Mouse (Mus musculus) T-helper 17 cell (primary cell): Measurements from ENCODE around the gene Tpcn1.

Experiments used
- in situ Hi-C, 2 experiments: fragments of 300-600 bp; cut with MboI, MseI; formaldehyde crosslinking; loops; 1 replicate in 1 of 2; 2 replicates in 1 of 2; pipeline ENCODE4 v1.15.1; 2025; ENCODE audit warnings: high pct_unique_total_duplicates in 2 of 2

The Tpcn1 gene

GRCm38 (mm10) chr5:120610906-120611305 is 22.4 kb upstream of the Tpcn1 start:
- in situ Hi-C loops: no loop called here

- in situ Hi-C loops: loop anchor here in 1 of 2 experiments (5.0 kb wide), 1 partner anchor 102 kb away; no protein-coding TSS in a partner anchor
Observed at GRCm38 (mm10) chr5:120609246-120609775, 20.8 kb upstream of the Tpcn1 start.

DNA sequence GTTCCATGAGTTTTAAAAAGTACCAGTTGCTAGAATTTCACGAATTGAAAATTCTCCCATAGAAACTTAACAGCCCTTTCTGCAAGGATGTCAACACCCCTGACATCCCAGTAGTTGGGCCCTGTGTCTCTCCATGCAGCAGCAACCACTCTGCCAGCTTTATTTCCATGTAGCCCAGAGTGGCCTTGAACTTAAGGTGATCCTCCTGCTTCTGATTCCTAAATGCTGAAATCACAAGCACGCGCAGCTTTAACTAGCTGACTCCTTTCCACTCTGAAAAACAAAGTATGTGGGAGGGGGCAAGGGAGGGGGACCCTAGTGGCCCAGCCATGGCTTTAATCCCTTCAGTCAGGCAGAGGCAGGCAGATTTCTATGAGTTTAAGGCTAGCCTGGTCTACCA is 18.9 kb upstream of the Tpcn1 start:
- in situ Hi-C loops: loop anchor here in 1 of 2 experiments (5.0 kb wide), 1 partner anchor 100 kb away; no protein-coding TSS in a partner anchor

- in situ Hi-C loops: loop anchor here in 1 of 2 experiments (5.0 kb wide), 1 partner anchor 99 kb away; no protein-coding TSS in a partner anchor
Observed at GRCm38 (mm10) chr5:120606590-120607200, 18.2 kb upstream of the Tpcn1 start.

DNA sequence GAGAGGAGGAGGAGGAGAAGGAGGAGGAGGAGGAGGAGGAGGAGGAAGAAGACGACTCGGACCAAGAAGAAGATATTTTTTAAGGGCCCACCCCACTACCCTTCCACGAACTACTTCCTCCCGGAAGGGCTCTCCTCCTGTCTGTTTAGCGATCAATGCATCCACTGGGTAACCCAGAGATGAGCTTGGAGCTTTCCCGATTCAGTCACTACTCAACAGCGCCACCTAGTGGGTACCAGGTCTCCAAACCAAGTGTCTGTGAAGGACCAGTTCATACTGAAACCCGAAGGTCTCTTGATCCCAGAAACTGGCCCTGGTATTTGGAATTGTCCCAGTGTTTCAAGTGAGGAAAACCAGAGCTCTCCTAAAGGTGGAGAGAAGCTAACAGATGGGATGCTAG is 17.2 kb upstream of the Tpcn1 start:
- in situ Hi-C loops: loop anchor here in 1 of 2 experiments (5.0 kb wide), 1 partner anchor 98 kb away; no protein-coding TSS in a partner anchor

DNA sequence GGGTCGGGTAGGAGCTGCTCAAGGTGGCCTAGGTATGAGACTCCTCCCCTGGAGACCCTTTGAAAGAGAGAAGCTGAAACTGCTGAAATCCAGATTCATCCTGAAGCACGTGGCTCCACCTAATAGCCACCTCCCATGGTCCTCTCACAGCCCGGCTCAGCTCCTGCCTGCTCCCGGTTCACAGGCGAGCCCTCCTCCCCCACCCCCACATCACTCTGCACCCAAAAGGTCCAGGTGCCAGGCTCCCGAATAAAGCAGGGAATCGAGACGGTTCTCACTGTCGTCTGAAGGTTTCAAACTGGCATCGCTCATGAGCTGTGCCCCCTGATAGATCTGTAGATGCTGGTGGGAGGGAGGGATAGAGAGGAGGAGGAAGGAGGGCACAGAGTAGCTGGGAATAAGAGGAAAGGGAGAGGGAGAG is 16.8 kb upstream of the Tpcn1 start:
- in situ Hi-C loops: loop anchor here in 1 of 2 experiments (5.0 kb wide), 1 partner anchor 98 kb away; no protein-coding TSS in a partner anchor

GRCm38 (mm10) chr5:120604839-120605238 is 16.4 kb upstream of the Tpcn1 start:
- in situ Hi-C loops: loop anchor here in 1 of 2 experiments (5.0 kb wide), 1 partner anchor 98 kb away; no protein-coding TSS in a partner anchor

DNA sequence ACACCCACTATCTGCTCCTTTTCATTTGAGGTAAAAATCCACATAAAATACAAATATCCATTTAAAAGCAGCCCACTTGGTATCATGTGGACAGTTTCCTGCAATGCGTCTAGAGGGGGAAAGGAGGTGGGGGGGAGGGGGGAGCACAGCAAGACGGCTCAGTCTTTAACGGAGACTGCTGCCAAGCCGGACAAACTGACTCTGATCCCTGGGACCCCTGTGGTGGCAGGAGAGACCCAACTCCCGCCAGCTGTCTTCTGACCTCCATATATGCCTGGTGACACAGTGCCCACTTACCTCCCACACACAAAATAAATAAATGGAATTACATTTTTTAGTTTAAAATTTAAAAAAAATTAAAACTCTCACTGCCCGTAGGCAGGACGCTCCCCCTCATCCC is 15.0 kb upstream of the Tpcn1 start:
- in situ Hi-C loops: no loop called here

GRCm38 (mm10) chr5:120602210-120602609 is 13.7 kb upstream of the Tpcn1 start:
- in situ Hi-C loops: no loop called here

DNA sequence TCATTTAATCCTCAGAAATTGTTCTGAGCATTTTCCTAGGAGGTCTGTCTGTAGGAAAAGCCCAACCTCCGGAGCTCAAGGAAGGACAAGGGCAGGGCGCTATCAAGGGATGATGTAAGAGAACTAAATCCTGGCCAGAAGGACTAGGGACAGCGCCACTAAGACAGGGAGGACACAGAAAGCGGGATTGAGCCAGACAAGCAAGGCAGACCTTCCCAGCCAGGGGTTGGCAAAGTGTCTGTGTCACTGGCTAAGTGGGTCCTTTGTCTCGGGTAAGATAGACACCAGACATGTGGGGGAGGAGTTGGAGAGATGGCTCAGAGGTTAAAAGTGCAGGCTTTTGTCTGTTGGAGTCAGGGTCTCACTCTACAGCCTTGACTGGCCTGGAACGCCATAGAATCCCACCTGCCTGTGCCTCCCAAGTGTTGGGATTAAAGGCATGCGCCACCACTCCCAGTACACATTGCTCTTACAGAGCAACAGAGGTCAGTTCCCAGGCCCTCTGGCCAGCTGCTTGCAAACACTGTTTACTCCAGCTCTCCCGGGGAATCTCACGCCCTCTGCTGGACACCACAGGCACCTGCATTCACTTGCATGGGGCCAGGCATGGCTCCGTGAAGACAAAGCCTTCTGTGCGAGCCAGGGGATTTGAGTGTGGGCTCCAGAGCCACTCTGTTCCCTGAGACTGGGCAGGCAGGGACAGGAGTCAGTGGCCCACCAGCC is 12.6 kb upstream of the Tpcn1 start:
- in situ Hi-C loops: no loop called here

GRCm38 (mm10) chr5:120599625-120600024 is 11.2 kb upstream of the Tpcn1 start:
- in situ Hi-C loops: loop anchor here in 1 of 2 experiments (5.0 kb wide), 1 partner anchor 82 kb away; no protein-coding TSS in a partner anchor

DNA sequence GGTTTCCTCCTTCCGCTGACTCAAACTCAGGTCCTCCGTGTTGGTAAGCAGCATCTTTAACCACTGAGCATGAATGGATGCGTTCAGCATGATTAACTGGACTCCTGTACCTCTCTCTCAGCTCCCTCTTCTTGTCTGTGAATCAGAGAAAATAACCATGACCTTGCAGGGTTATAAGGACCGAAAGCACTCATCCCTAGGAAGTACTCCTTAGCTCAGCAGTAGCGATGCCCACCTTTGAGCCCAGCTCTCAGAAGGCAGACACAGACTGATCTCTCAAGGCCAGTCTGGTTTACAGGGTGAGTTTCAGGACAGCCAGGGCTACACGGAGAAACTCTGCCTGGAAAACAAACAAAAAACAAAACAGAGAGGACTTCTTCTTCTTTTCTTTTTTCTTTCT is 6.0 kb upstream of the Tpcn1 start:
- in situ Hi-C loops: no loop called here

DNA sequence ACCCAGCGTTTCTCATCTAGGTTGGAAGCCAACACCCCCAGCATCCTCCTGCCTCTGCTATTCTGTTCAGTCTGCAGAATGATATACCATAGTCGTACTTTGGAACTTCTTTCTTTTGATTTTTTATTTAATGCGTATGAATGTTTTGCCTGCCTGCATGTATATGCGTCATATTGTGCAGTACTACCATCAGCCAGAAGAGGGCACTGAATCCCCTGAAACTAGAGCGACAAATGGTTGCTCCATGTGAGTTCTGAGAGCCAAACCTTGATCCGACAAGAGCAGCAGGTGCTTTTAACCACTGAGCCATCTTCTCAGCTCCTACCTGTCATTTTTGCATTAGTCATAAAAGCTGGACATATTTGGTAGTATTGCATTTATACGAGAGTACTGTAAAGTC is 3.7 kb upstream of the Tpcn1 start:
- in situ Hi-C loops: no loop called here

DNA sequence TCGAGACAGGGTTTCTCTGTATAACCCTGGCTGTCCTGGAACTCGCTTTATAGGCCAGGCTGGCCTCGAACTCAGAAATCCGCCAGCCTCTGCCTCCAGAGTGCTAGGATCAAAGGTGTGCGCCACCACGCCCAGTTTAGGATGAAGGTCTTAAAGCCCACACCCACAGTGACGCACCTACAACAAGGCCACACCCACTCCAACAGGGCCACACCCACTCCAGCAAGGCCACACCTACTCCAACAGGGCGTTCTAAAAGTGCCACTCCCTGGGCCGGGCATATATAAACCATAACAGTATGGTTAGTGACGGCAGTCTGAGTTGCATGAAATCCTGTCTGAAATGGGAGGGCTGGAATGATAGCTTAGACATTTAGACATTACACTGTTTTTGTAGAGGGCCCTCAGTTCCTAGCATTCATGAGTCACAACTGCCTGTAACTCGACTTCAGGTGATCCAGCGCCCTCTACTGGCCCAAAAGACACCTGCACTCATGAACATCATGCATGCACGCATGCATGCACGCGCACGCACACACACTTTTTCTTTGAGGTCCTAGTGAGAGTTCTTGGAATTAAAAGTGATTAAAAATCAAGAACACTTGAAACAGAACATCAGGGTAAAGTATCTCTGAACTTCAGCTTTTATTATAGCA is 2.0 kb upstream of the Tpcn1 start:
- in situ Hi-C loops: no loop called here

- in situ Hi-C loops: no loop called here
Observed at GRCm38 (mm10) chr5:120587940-120588568, 419 bp downstream of the Tpcn1 start.

DNA sequence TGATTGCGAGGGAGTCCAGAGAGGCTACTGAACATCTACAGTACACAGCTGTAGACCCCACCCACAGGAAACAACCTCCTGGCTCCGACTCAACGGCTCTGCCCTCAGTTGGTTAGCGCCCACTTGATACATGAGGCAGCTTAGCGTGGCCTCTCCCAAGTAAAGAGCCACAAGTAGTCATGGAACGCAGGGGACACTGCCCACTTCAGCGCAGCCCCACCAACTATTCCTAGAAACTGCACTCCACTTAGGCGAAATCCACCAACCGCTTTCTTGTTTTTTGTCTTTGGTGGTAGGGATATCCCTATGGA is 902 bp downstream of the Tpcn1 start:
- in situ Hi-C loops: no loop called here

DNA sequence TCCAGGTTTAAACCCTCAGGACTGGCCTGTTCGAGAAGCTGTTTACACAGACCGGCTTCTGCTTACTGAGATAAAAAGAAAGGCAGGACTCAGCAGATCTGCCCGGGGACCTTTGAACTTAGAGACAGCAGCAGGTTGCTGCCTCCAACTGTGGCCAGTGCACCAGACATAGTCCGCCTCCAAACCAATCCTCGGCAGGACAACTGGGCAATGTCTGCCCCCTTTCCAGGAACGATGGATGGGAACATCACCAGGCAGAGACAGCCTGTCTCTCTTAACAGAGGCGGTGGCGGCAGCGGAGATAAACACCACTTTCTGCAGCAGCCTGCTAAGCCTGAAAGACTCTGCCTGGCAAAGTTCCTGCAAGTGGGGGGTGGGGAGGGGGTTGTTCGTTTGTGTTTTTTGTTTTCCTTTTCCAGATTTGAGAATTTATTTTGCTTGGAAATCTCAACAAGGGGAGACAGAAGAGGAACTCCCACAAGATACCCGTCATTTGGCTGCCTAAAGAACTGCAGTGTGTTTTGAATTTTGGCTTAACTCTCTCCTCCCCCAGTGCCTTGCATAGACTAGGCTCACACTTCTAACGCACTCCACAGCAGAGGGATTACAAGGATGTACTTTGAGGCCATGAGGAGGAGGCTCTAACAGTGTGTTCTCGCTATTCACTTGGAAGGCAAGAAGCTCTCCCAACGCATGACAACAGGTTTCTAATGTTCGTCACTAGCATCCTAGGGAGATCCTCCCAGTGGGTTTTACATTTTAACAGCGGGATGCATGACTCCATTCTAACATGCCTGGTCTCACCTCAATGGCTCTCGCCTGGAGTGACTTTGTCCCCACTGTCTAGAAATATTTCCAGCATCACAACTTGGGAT is 1.5 kb downstream of the Tpcn1 start:
- in situ Hi-C loops: no loop called here

DNA sequence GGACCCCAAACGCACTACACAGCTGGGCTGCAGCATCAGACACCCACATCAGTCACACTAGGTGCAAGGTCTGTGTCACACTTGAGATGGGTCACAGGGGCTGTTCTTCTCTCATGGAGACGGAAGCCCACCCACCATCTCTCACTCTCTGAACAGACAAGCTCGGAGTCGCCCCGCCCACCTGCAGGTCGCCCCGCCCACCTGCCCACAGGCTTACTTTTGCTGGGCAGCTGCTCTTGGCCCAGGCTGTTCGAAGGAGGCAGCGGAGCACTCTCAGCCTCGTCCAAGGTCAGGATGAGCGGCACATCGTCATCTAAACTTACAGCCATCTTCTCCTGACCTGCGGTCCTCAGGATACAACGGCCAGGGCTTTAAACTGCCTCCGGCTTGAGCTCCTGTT is 3.5 kb downstream of the Tpcn1 start:
- in situ Hi-C loops: no loop called here

GRCm38 (mm10) chr5:120583511-120583910 is 5.0 kb downstream of the Tpcn1 start:
- in situ Hi-C loops: no loop called here

- in situ Hi-C loops: no loop called here
Observed at GRCm38 (mm10) chr5:120582002-120582401, 6.5 kb downstream of the Tpcn1 start.
